Mouse (Mus musculus): ENCODE data around the gene Scg5.
A peak's percentile ranks its signal among the peaks of the same experiment; 100 is the strongest.

Scg5 gene

DNA sequence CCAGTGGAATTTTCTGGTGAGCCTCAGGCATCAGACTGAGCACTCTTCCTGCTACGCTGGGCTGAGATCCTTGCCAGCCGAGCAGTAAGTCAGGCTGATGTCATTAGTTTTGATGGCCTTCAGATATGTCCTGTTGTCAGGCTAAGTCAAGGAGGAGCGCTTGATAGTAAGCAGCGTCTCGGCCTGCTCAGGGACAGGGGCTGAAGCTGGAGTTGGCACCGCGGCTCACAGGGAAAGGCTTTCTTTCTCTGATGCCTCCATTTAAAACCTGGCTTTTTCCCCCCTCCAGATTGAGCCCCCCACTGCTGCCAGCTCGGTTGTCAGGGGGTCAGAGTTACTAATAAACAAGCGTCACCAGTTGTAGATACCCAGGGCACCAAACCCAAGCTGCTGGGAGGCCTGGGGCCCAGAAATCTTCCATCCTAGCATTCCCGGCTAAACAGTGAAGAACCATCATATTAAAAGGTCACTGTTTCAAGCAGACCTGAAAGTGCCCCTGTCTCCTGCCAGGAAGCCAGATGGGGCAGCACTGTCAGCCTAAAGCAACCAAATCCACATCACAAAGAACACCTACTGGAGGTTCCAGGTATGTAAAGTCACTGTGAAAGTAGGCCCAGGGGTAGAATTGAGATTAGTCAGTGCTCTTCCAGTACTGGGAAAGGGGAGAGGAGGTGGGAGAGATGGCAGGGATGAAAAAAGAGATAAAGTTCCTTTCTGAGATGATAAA, 21.9 kb downstream of the Scg5 start:
- no peak for DNase-seq (ENCODE audit: low spot score in 2 of 2)

DNA sequence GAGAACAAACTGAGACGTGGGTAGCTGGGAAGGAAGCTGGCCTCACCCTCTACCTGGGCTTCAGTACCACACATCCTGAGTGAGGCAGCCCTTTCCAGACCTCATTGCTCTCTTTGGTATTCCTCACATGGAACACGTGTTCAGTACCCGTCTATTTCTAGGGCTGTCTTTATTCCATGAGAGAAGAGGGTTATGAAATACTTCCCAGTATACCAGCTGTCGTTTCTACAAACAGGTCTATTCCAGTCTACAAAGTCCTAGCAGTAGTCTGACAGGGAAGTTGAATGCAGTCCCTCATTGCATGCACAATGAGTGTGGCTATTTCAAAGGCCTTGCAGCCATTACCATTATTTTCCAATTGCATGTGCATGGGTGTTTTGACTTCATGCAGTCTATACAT, 23.2 kb downstream of the Scg5 start:
- DNase-seq (ENCODE audit: low spot score in 2 of 2), result no peak

DNA sequence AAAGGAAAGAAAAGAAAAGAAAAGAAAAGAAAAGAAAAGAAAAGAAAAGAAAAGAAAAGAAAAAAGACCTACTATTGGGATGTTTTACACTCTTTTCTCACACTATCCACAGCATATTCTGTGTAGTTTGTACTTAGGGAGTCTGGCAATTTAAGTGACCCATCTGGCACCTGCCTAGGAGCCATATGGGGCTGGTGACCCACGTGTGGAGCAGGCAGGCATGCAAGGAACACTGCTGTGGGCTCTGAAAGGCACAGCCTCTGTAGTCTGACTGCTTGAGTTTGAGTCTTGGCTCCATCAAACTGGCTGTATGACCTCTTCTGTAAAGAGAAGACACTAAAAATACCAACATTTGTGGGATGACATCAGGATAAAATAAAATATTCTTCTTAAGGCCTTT, 25.2 kb downstream of the Scg5 start:
- DNase-seq (ENCODE audit: low spot score in 2 of 2), result no peak

DNA sequence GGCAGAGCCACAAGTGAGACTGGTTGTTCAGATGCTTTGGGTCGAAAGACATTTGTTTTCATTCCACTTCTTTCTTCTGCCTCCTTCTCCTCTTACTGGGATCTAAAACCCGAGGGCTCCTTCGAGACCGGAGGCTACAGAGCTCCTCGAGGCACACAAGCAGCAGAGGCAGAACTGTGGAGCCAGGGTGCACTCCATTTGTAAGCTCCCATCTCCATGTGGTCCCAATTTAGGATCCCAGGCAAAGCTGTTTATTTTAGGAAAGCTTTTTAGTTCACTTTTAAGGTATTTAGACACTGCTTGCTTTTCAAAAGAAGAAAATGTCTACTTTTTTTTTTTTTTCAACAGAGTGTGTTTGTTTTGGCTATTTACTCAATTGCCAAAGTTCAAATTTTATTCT, 28.1 kb downstream of the Scg5 start:
- no peak for DNase-seq (ENCODE audit: low spot score in 2 of 2)

DNA sequence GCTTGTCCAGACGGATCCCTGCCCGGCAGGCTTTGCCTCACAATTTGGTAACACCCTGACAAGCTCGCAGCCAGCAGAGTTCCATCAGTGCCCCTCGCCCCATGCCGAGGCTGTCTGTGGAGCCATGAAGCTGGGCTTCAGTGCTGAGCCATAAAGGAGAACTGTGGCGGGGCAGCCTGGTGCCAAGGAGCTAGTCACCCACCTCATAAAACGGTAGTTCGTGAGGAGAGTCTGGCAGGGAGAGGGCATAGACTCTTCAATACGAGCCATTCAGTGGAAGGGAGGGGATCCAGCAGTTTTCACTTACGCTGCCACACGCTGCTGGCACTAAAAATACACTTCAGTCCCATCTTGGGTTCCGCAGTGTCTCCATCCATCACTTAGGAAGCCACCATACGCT, 30.3 kb downstream of the Scg5 start:
- DNase-seq (ENCODE audit: low spot score in 2 of 2), result no peak

DNA sequence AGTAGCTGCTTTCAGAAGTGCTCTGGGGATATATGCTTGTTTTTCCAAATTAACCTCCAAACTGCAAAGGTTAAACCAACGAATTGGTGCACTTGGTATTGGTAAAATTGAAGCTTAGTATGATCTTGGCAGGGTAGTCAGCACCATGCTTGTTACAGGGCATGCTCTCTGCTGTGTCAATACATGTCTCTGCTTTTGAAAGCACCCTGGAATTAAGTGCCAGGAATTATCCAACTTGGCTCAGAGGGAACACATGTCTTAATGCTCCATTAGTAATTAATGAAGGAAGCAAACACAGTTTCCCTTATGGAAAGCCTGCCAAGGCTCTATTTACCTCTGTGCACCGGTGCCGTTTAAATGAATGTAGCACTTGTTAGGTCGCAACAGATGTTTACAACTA, 33.7 kb downstream of the Scg5 start:
- no peak for DNase-seq (ENCODE audit: low spot score in 2 of 2)

DNA sequence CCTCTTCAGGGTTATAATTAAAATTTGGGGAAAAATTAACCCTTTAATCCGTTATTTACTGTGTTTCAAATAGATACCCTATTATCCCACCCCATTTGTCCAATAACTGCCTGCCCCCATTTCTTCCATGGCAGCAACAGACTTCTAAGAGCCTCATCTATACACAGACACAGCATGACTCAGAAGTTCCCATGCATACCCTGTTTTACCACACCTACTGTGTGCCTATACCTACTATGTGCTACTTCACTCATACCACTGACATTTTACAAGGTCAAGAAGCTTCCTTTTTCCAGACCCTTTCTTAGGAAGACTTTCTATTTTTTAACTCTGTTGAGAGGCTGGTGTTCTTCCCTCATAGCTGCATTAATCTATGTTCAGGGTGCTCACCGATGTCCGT, 35.4 kb downstream of the Scg5 start:
- DNase-seq (ENCODE audit: low spot score in 2 of 2), result no peak

DNA sequence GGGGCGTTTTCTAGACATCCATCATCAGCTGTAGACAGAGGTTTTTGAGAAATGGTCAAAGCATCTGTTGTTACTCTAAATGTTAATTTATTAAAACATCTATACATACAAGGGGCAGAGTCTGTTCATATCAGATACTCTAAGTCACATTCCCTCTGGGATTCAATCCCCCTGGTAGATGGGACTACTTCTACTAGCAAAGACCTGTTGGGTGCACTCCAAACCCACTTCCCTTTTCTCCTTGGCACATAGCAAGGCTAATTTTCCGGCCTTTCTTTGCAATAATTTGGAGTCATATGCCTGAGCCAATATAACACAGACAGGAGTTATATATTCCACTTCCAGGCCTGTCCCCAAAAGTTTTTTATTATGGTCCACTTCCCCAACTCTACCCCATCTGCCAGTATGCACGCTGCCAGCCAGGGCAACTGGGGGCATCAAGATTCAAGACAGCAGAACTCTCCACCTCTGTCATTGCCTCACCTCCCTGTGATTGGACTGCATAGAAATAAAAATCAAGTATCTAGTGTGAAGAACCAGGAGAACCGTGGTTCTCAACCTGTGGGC, 40.0 kb downstream of the Scg5 start:
- DNase-seq (ENCODE audit: low spot score in 2 of 2), result no peak

DNA sequence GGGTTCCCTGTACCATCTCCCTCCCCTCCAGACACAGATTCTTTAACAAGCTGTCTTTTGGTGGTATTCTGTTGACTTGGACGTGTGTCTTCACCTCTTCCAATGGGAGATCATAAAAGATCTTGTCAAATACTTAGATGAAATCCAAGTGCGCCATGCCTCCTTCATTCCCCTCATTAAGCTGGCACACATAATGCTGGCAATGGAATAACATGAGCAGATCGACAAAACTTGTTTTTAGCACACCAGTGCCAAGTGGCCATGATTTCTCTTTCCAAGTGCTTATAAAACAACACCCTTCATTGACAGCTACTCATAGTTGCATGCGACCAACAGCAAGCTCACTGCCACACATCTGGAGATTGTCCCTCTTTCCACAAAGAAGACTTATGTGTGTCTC, 41.0 kb downstream of the Scg5 start:
- DNase-seq (ENCODE audit: low spot score in 2 of 2), result no peak

DNA sequence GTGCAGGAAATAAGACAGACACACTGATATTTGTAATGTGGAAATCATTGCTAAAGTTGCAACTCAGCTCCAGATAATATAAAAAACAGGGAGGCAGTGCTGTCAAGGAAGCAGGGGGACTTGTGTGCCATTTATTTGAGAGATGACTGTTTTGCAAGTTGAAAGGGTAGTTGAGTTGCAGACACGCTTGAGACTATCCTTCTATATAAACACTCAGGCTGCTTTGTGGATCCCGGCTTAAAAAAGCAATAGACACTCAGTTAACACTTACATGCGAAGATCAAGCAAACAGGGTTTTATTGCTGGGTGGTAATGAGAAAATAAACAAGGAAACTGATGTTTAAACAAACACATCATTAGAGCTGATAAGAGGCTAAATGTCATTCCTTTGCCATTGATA, 44.1 kb downstream of the Scg5 start:
- no peak for DNase-seq (ENCODE audit: low spot score in 2 of 2)

DNA sequence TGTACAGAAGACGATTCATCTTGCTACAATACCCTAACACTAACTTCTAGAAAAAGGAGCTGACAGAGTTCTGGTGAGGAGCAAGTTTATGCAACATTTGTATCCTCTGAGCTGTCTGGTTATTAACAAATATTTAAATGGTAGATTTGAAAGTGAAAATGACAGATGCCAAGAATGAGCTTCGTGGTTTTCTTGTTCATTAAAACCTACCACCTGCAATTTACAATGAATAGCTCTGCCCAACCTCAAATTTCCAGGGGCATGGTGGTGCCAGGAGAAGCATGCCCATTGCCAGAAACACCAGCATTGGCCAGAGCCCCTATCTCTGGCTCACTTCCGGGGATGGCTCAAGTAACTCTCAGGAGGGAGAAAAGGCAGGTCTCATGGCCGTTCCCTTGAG, 47.4 kb downstream of the Scg5 start:
- DNase-seq (ENCODE audit: low spot score in 2 of 2), result no peak

DNA sequence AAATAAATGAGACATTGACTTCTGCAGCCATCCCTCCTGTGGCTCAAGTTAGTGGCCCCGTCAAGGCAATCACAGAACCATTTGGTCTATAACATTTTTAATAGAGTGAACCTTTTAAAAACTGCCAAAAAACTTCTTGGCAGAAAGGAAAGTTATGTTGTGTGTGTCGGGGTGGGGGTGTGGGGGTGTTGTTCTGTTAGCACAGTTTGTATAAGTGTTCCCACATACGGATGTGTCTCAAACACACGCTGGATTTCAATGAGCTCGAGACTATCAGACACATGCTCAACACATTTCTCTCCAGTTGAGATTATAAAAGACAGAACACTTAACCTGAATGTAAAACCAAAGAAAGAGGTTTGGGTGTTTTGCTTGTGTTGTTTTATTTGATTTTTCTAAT, 47.8 kb downstream of the Scg5 start:
- no peak for DNase-seq (ENCODE audit: low spot score in 2 of 2)

DNA sequence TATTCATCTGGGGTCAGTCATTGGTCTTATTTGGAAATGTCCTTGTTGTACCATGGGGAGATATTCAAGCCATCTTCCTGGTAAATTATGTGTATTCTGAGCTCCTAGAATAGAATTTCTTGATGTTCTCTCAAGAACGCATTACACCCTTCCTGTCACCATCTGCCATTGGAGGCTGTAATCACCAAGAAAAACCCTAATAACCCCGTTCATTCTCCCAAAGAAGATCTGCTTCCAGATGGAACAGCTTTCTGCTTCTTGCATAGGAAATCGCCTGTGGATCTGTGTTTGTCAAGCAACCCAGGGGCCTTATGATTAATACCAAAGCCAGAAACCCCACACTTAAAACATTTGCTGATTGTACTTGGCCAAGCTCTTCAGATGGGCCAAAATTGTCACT, 49.6 kb downstream of the Scg5 start:
- DNase-seq (ENCODE audit: low spot score in 2 of 2), result no peak

DNA sequence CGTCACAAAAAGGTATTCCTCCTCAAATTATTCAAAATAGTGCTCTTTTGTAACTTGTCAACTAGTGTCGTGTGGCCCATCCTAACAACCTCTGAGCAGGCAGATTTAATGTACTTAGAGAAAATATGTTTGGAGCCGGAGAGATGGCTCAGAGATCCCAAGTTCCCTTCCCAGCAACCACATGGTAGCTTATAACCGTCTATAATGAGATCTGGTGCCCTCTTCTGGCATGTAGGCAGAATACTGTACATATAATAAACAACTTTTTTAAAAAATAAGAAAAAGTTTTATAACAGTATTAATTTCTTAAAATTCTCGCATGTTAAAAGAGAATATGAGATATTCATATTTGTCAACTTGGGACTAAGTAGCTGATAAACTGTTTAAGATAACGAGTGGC, 50.9 kb downstream of the Scg5 start:
- no peak for DNase-seq (ENCODE audit: low spot score in 2 of 2)

DNA sequence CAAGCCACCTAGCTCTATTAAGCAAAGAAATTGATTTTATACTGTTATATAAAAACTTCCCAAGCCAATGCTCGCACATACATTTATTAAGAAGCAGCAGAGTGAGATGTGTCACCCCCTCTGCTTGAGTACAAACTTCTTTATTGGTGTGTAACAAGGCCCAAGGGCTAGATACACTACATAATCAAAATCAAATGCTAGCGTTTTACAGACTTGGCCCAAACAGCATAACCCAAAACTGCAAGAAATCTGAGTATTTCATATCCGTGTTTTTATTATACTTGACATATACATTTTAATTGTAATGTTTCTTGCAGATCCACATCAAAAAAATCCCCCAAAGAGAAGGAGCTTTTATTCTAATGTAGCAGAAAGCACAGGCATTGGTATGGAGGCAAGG, 52.6 kb downstream of the Scg5 start:
- no peak for DNase-seq (ENCODE audit: low spot score in 2 of 2)

DNA sequence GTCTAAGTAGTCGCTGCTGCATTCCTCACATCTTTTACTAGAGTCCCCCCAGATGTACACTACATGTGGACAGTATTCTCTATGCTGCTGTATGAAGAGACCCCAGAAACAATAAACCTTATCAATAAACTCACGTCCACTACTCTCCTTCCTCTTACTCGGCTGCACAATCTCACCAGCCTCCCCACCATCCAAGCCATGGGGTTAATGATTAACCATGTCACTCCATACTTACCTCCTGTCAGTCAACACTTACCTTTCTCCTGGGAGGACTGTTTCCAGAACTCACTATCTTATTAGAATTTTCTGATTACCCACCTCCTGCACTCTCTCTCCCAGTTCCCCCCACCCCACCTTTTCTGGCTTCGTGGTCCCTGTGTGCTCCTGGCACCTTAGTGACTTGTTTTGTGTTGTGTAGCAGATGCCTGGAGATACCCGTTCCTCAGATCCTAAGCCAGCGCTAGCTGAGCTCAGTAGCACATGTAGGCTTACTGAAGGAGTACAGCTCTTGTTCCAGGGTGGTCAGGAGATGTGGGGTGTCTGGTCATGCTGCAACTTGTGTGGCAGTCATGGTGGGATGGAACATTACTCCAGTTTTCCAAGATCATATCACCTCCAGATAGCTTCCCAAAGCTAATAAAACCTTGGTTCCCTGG, 54.6 kb downstream of the Scg5 start:
- no peak for DNase-seq (ENCODE audit: low spot score in 2 of 2)

DNA sequence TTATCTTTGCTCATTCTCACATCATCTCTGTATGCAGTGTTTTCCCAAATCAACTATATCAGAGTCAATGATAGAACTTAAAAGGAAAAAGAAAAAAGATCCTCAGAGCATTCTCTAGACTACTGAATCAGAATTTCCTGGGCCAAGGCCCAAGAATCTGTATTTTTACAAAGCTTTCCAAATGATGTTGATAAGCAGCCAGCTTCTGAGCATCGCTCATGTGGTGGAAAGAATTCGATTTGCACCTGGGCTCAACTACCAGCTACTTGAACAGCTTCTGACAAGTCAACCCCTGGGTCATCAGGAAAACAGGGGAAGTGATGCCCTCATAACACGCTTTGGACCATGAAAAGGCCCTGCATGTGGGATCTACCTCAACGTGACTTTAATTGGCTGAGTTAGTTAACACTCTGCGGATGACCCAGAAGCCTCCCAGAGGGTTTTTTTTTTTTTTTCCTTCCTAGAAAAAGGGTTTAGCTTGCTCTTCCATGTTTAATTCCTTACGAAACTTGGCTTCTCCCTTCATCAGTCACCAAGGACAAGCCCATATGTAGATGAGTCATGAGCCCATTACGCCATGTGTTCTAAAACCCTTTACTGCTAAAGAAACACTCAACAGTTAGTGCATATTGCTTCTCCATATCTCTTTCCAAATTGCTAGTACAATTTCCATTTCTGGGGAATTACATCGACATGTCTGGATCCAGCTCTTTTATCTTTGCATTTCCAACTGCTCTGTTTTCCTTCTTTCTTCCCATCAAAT, 60.2 kb downstream of the Scg5 start:
- DNase-seq (ENCODE audit: low spot score in 2 of 2), result no peak

DNA sequence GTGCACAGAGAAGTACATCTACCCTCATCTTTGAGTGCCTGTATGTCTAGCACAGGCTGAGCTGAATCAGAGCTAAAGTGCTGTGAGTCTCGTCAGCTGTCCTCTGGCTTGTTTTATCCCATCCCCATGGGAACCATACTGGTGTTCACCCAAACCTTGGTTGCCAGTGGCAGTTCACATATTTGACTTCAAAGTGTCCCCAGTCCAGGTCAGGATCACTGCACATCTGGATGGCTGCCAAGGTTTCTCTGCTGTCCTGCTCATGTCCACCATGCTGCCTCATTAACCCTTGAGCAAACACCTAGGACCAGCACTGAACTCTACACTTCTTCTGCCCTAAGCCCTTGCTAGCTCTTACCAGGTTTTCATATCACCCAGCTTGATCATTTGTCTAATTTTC, 63.0 kb downstream of the Scg5 start:
- no peak for DNase-seq (ENCODE audit: low spot score in 2 of 2)

DNA sequence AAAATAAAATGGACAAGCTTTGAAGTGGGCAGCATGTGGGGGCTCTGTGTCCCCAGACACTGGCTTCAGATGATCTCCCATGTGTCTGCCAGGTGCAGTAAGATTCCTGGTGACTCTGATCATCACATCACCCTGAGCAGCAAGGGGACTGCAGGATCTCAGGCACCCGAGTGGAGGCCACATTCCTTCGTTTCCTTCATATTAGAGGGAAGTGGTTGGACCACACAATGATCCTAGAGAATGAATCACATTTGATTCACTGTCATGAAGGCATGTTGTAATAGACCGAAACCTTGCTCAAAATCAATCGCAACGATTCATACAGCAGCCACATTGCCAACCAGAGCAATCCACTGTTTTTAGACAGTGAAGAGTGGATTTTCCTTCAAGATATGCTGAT, 64.0 kb downstream of the Scg5 start:
- DNase-seq (ENCODE audit: low spot score in 2 of 2), result no peak

DNA sequence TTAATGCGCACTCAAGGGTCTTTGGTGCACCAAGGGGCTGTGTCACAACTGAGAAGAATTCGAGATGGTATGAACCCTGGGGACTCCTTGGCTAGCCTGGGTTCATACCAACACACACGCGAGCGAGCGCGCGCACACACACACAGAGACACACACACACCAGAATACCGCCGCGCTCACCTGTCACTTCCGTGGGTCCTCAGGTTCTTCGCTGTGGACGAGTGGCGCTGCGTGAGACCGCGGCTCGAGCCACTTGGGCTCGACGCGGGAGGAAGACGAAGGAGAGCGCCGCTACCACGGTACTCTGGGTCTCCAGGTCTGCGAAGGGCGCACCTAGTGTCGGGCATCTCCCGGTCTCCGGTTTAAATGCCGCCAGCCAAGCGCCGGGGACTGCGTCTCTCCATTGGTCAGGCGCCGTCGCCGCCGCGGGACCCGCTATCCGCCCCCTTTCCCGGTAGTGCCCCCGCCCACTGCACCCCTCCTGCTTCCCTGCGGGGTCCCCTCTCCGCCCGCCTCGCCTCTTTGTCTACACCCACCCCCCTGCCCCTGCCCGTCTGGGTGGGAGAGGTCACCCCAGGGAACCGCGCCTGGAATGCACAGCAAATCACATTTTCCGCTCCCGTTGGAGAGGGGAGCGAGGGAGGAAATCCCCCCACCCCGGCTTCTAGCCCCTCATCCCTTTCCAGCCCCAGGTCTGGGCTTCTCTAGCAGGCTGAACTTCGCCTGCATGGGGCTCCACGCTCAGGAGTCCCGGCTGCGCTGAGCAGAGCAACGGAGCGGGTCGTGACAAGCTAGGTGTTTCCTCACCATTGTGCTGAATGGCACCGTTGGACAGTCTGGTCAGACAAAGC, 70.4 kb downstream of the Scg5 start, which contains the start of gene Grem1:
Gene Grem1, minus strand, starts transcription at position 336 of the 851 bp plus-strand sequence.
- DNase-seq (ENCODE audit: low spot score in 2 of 2), result no peak

DNA sequence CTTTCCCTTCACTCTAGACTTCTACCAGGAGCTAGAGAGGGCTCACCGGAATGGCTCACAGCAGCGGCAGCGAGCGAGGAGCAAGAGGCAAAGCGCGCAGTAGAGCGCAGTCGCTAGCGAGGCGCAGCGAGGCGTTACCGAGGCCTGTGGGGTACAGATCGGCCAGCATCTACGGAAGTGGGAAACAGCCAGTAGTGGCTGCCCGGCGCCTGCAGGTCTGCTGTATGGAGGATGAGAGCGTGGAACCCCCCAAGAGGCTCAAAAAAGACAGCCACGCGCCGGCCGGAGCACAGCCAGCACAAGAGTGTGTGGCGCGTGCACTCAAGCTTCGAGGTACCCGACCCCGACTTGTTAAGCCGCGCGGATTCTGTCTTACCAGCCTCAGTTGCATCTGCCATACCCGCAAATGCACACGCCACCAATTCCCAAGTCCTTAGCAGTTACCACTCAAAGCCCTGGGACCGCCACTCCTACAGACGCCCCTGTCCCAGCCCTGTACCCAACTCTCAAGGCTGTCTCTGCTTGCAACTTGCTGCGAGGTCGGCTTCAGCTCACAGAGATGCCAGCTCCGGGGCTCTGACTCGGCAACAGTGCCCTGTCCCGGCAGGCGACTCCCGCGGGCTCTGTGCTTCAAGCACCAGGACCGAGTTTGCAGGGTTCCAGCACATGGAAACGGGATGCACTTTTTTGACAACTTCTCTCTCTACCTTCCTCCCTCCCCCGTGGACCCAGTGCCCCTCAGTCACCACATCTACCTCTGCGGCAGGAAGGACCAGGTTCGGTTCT, 71.2 kb downstream of the Scg5 start:
- DNase-seq (ENCODE audit: low spot score in 2 of 2), result peak; percentile 24 to 29

All from frontal cortex, postnatal 25 days (tissue).